Comparison of ENCODE assay signal across 10 mouse cellular contexts in genomic region chr2:134067910-134068335, GRCm38 (mm10).
DNase-seq lines count a peak whose midpoint lies in the region; ATAC-seq and TF ChIP-seq lines count a peak whose summit lies in the region.
"Had no signal": no experiment of that assay in that cellular context is flagged by ENCODE, and none has a peak within 500 bp of the region (broad histone marks: within the 10 kb centered on the region; RNA-seq: fewer than 3 reads in every experiment).

No protein-coding gene starts in this region.

- no peaks in the 10 kb centered on the region for H3K9me3 ChIP-seq in liver, postnatal 0 days (ENCODE audit: low read length)
- no peaks in the 10 kb centered on the region for H3K9me3 ChIP-seq in embryonic facial prominence, embryonic 11.5 days (replicated peaks; ENCODE audit: control insufficient read depth, low read length)
- no peaks in the 10 kb centered on the region for H3K9me3 ChIP-seq in hindbrain, embryonic 14.5 days (ENCODE audit: control insufficient read depth, low read length)
- no peaks in the 10 kb centered on the region for H3K9me3 ChIP-seq in midbrain, postnatal 0 days (ENCODE audit: low read length)
- H3K9me3 ChIP-seq: neural tube, embryonic 12.5 days had no signal

- no peak overlapping the region for H3K4me3 ChIP-seq in liver, postnatal 0 days (ENCODE audit: low read depth, low read length)
- no peak overlapping the region for H3K4me3 ChIP-seq in embryonic facial prominence, embryonic 11.5 days (ENCODE audit: low read depth, low read length)
- H3K4me3 ChIP-seq in hindbrain, embryonic 14.5 days (replicated peaks; ENCODE audit: low read length) = no peak overlapping the region
- no peak overlapping the region for H3K4me3 ChIP-seq in midbrain, postnatal 0 days (ENCODE audit: low read depth, low read length)
- H3K4me3 ChIP-seq: neural tube, embryonic 12.5 days had no signal

- no peak for TF ChIP-seq EP300 in liver, postnatal 0 days (IDR thresholded peaks at IDR 0.05; ENCODE audit: low read depth)

- 17% methylated on average over 8 of the region's 8 CpGs for WGBS in liver, postnatal 0 days (ENCODE audit: insufficient replicate concordance)
- WGBS in embryonic facial prominence, embryonic 11.5 days = 42% methylated on average over 8 of the region's 8 CpGs
- WGBS in hindbrain, embryonic 14.5 days = 43% methylated on average over 8 of the region's 8 CpGs
- 19% methylated on average over 8 of the region's 8 CpGs for WGBS in midbrain, postnatal 0 days

- H3K27me3 ChIP-seq in liver, postnatal 0 days (ENCODE audit: insufficient read depth, low read length) = no peaks in the 10 kb centered on the region
- no peaks in the 10 kb centered on the region for H3K27me3 ChIP-seq in embryonic facial prominence, embryonic 11.5 days (ENCODE audit: control insufficient read depth, insufficient read depth, low read length)
- H3K27me3 ChIP-seq in hindbrain, embryonic 14.5 days (ENCODE audit: control insufficient read depth, insufficient read depth, low read length) = no peaks in the 10 kb centered on the region
- H3K27me3 ChIP-seq in midbrain, postnatal 0 days (ENCODE audit: insufficient read depth, low read length) = no peaks in the 10 kb centered on the region
- H3K27me3 ChIP-seq: neural tube, embryonic 12.5 days had no signal

- H3K36me3 ChIP-seq in liver, postnatal 0 days (replicated peaks; ENCODE audit: insufficient read depth, low read length) = no peaks in the 10 kb centered on the region
- H3K36me3 ChIP-seq in embryonic facial prominence, embryonic 11.5 days (replicated peaks; ENCODE audit: control insufficient read depth, insufficient read depth, low read depth, low read length) = no peaks in the 10 kb centered on the region
- H3K36me3 ChIP-seq in hindbrain, embryonic 14.5 days (replicated peaks; ENCODE audit: control insufficient read depth, insufficient read depth) = no peaks in the 10 kb centered on the region
- no peaks in the 10 kb centered on the region for H3K36me3 ChIP-seq in midbrain, postnatal 0 days (ENCODE audit: insufficient read depth, low read length)
- H3K36me3 ChIP-seq: neural tube, embryonic 12.5 days had no signal

- no peak overlapping the region for H3K9ac ChIP-seq in liver, postnatal 0 days (replicated peaks)
- H3K9ac ChIP-seq in embryonic facial prominence, embryonic 11.5 days (replicated peaks; ENCODE audit: low read length) = no peak overlapping the region
- H3K9ac ChIP-seq in hindbrain, embryonic 14.5 days = no peak overlapping the region
- H3K9ac ChIP-seq in midbrain, postnatal 0 days (replicated peaks; ENCODE audit: low read length, poor library complexity, severe bottlenecking) = no peak overlapping the region
- H3K9ac ChIP-seq: neural tube, embryonic 12.5 days had no signal

- ATAC-seq in liver, postnatal 0 days = no peak
- no peak for ATAC-seq in embryonic facial prominence, embryonic 11.5 days (replicated peaks; ENCODE audit: insufficient number of reproducible peaks, low FRiP score, low TSS enrichment, low read depth)
- peak; percentile 77 for ATAC-seq in hindbrain, embryonic 14.5 days (ENCODE audit: low FRiP score)
- peak; percentile 87 for ATAC-seq in midbrain, postnatal 0 days (ENCODE audit: low FRiP score)

- TF ChIP-seq CTCF in liver, postnatal 0 days (IDR thresholded peaks at IDR 0.05; ENCODE audit: low read depth) = no peak
- TF ChIP-seq CTCF in midbrain, postnatal 0 days (IDR thresholded peaks at IDR 0.05) = peak; percentile 30

- no peak overlapping the region for H3K4me2 ChIP-seq in liver, postnatal 0 days (ENCODE audit: low read depth, low read length)
- no peak overlapping the region for H3K4me2 ChIP-seq in embryonic facial prominence, embryonic 11.5 days (ENCODE audit: low read depth, low read length)
- no peak overlapping the region for H3K4me2 ChIP-seq in hindbrain, embryonic 14.5 days (replicated peaks)
- peak overlapping the region; percentile 24; the same call in 1 of the 2 replicates for H3K4me2 ChIP-seq in midbrain, postnatal 0 days (ENCODE audit: low read depth, low read length, poor library complexity, severe bottlenecking)
- H3K4me2 ChIP-seq: neural tube, embryonic 12.5 days had no signal

- DNase-seq in liver = peak; percentile 8
- no peak for DNase-seq in liver, postnatal 0 days
- peak; percentile 55 for DNase-seq in embryonic facial prominence, embryonic 11.5 days (ENCODE audit: low spot score)
- no peak for DNase-seq in hindbrain, embryonic 14.5 days (ENCODE audit: low spot score)
- DNase-seq in midbrain, postnatal 0 days (ENCODE audit: low spot score) = peak; percentile 62
- DNase-seq in adrenal gland, adult 2 months = no peak
- no peak for DNase-seq in c-Kit-positive CD71-positive TER-119-positive erythroid progenitor cells, embryonic 14.5 days (ENCODE audit: low spot score)
- no peak for DNase-seq in heart, adult 18-20 months
- DNase-seq: adrenal gland, adult 8-10 months had no signal

- H3K4me1 ChIP-seq in liver, postnatal 0 days (ENCODE audit: insufficient read depth) = no peaks in the 10 kb centered on the region
- H3K4me1 ChIP-seq in embryonic facial prominence, embryonic 11.5 days (ENCODE audit: control insufficient read depth, insufficient read depth, low read length) = no peaks in the 10 kb centered on the region
- 0 out of 2 replicates have a peak, but pooled peaks cover 3% of the 10 kb centered on the region for H3K4me1 ChIP-seq in hindbrain, embryonic 14.5 days (replicated peaks; ENCODE audit: control insufficient read depth, insufficient read depth, low read length)
- 0 out of 2 replicates have a peak, but pooled peaks cover 4% of the 10 kb centered on the region for H3K4me1 ChIP-seq in midbrain, postnatal 0 days (ENCODE audit: insufficient read depth, low read length)
- H3K4me1 ChIP-seq: neural tube, embryonic 12.5 days had no signal

- no peak overlapping the region for H3K27ac ChIP-seq in liver, postnatal 0 days (ENCODE audit: low read depth)
- no peak overlapping the region for H3K27ac ChIP-seq in embryonic facial prominence, embryonic 11.5 days (replicated peaks; ENCODE audit: low read depth, low read length)
- H3K27ac ChIP-seq in hindbrain, embryonic 14.5 days = no peak overlapping the region
- H3K27ac ChIP-seq in midbrain, postnatal 0 days (ENCODE audit: low read depth, low read length) = 0 out of 2 replicates have a peak overlapping the region, but pooled peaks have one; percentile 12
- H3K27ac ChIP-seq: neural tube, embryonic 12.5 days had no signal

Comparison
In these comparisons a context has a peak if more than half of its experiments do, and no peak if none do; other contexts are left out.
1. DNase-seq: peak in liver (single experiment), embryonic facial prominence, embryonic 11.5 days (single experiment) and midbrain, postnatal 0 days (single experiment); none in liver, postnatal 0 days (single experiment), hindbrain, embryonic 14.5 days (single experiment), adrenal gland, adult 2 months (single experiment), c-Kit-positive CD71-positive TER-119-positive erythroid progenitor cells, embryonic 14.5 days (single experiment) and heart, adult 18-20 months (0 of 2).
2. ATAC-seq: peak in hindbrain, embryonic 14.5 days (single experiment) and midbrain, postnatal 0 days (single experiment); none in liver, postnatal 0 days (single experiment) and embryonic facial prominence, embryonic 11.5 days (single experiment).